Mouse (Mus musculus): ENCODE data around the gene Zswim4. TPM values are rescaled to one million over a fixed set of nuclear protein-coding genes. Genes with fewer than 3 reads are reported as not detected.

The Zswim4 gene
- polyA plus RNA-seq, 1 experiment: 30.0 TPM

DNA sequence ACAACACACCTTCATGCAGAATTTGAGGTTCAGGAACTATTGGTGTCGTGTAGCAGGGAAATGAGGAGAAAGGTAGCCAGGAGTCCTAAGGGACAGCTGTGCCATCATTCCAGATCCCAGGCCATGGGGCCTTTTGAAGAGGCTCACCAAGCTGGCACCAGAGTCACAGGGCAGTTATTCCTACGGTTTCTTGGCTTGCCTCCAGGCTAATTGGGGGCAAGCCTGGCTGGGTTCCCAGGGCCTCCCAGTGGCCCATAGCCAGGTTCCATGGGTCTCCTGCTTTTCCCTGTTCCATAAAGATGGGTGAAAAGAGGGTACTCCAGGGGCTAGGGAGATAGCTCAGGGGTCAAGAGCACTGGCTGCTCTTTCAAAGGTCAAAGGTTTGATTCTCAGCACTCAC, 5.0 kb upstream of the Zswim4 start:
- TF ChIP-seq CTCF (IDR thresholded peaks at IDR 0.05; ENCODE audit: extremely low read depth, insufficient read length, insufficient replicate concordance, low read depth, low read length) (no peak), POLR2A (IDR thresholded peaks at IDR 0.05; ENCODE audit: low read depth, low read length) (no peak)
- Histone ChIP-seq H3K4me3 (ENCODE audit: low read depth, low read length) (no peak overlapping the region), H3K27me3 (ENCODE audit: control insufficient read depth, insufficient read depth, low read length) (no peaks in the 10 kb centered on the region), H3K27ac (ENCODE audit: insufficient read depth, low read depth, low read length) (no peak overlapping the region), H3K36me3 (ENCODE audit: control insufficient read depth, insufficient read depth, low read length) (peaks cover 19% of the 10 kb centered on the region), H3K4me1 (ENCODE audit: control insufficient read depth, insufficient read depth, insufficient read length, low read length) (peaks cover 16% of the 10 kb centered on the region)
- 13% methylated on average over 2 of the region's 2 CpGs for WGBS

DNA sequence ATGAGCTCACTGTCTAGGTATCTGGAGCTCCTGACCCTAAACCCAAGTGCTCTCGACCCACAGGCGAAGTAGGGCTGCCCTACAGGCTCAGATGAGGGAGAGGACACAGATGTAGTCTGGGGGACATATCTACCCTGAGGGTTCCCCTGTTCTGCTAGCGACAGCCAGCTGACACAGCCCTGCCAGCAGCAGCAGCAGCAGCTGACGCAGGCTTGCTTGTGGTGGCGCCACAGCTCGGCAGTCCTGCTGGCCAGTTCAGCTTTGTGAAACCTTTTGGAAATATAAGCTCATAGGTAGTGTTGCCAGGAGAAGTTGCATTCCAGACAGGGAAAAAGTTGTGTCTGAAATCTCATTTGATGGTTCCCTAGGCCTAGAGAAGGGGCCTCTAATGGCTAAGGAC, 4.3 kb upstream of the Zswim4 start:
- Histone ChIP-seq H3K4me3 (ENCODE audit: low read depth, low read length) (no peak overlapping the region), H3K27me3 (ENCODE audit: control insufficient read depth, insufficient read depth, low read length) (no peaks in the 10 kb centered on the region), H3K36me3 (ENCODE audit: control insufficient read depth, insufficient read depth, low read length) (peaks cover 14% of the 10 kb centered on the region), H3K27ac (ENCODE audit: insufficient read depth, low read depth, low read length) (no peak overlapping the region), H3K4me1 (ENCODE audit: control insufficient read depth, insufficient read depth, insufficient read length, low read length) (peaks cover 16% of the 10 kb centered on the region)
- TF ChIP-seq CTCF (IDR thresholded peaks at IDR 0.05; ENCODE audit: extremely low read depth, insufficient read length, insufficient replicate concordance, low read depth, low read length) (no peak), POLR2A (IDR thresholded peaks at IDR 0.05; ENCODE audit: low read depth, low read length) (no peak)
- WGBS: 61% methylated on average over 6 of the region's 6 CpGs

DNA sequence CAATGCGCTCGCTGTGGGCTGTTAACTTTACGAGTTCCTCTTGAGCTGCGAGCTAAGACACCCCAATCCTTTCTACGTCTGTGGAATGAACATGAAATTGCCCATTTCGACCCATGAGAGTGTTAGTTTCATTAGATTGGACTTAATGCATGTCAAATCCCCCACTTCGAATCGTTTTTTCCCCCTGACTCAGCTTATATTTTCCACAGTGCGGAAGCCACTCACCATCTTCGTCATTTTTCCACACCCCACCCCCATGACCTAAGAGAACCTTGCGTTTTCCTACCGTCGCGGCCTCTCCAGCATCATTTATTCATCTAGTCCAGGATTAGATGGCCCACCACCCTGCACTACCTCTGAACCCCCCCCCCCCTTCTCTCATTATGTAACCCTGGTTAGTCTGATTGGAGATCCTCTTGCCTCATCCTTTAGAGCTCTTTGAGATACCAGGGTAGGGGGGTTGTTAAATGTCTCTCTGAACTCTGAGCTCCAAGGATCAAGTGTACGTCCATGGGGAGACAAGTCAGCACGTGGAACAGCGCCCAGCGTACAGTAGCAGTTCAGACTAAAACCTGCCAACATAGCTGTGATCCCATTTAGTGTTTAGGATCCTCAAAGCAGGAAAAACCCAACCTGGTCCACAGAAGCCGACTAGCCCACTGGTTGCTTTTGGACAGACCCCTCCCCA, 831 bp upstream of the Zswim4 start:
- WGBS: 12% methylated on average over 19 of the region's 19 CpGs
- H3K4me3 ChIP-seq (ENCODE audit: low read depth, low read length): peak overlapping the region; percentile 82
- H3K4me1 ChIP-seq (ENCODE audit: control insufficient read depth, insufficient read depth, insufficient read length, low read length): peaks cover 16% of the 10 kb centered on the region
- H3K27me3 ChIP-seq (ENCODE audit: control insufficient read depth, insufficient read depth, low read length): no peaks in the 10 kb centered on the region
- H3K36me3 ChIP-seq (ENCODE audit: control insufficient read depth, insufficient read depth, low read length): no peaks in the 10 kb centered on the region; the same call in 1 of the 2 replicates
- TF ChIP-seq CTCF (IDR thresholded peaks at IDR 0.05; ENCODE audit: extremely low read depth, insufficient read length, insufficient replicate concordance, low read depth, low read length) (no peak), POLR2A (IDR thresholded peaks at IDR 0.05; ENCODE audit: low read depth, low read length) (no peak)
- H3K27ac ChIP-seq (ENCODE audit: insufficient read depth, low read depth, low read length): peak overlapping the region; percentile 67

DNA sequence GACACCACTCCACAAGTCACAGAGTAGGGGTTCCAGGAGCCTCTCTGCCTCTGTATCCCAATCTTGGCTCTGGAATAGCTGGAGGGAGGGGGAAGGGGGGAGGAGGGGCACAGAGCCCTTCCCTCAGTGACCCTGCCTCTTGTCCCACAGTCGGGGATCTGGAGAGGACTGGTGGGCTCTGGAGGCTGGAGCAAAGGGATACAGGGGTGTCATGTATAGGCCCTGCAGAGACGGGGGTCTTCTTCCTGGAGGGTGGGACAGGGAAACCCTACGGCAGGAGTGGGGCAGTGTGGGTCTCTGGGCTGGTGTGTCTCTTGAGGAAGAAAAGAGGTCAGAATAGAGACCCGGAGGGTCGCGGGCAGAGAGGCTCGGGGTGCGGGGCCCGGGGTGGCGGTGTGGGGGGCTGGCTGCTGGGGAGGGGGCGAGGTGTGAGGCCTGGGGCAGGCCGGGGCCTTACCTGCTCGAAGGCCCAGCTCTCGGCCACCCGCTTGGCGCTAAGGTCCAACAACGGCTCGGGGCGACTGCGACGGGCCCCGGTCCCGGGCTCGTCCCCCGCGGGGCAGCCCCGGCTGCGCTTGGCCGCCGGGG, 351 bp downstream of the Zswim4 start:
- Histone ChIP-seq H3K4me3 (ENCODE audit: low read depth, low read length) (peak overlapping the region; percentile 77), H3K4me1 (ENCODE audit: control insufficient read depth, insufficient read depth, insufficient read length, low read length) (peaks cover 8% of the 10 kb centered on the region), H3K27me3 (ENCODE audit: control insufficient read depth, insufficient read depth, low read length) (no peaks in the 10 kb centered on the region), H3K36me3 (ENCODE audit: control insufficient read depth, insufficient read depth, low read length) (no peaks in the 10 kb centered on the region; the same call in 1 of the 2 replicates), H3K27ac (ENCODE audit: insufficient read depth, low read depth, low read length) (no peak overlapping the region)
- TF ChIP-seq CTCF (IDR thresholded peaks at IDR 0.05; ENCODE audit: extremely low read depth, insufficient read length, insufficient replicate concordance, low read depth, low read length): no peak
- no peak for TF ChIP-seq POLR2A (IDR thresholded peaks at IDR 0.05; ENCODE audit: low read depth, low read length)
- WGBS: 0% methylated on average over 30 of the region's 30 CpGs

DNA sequence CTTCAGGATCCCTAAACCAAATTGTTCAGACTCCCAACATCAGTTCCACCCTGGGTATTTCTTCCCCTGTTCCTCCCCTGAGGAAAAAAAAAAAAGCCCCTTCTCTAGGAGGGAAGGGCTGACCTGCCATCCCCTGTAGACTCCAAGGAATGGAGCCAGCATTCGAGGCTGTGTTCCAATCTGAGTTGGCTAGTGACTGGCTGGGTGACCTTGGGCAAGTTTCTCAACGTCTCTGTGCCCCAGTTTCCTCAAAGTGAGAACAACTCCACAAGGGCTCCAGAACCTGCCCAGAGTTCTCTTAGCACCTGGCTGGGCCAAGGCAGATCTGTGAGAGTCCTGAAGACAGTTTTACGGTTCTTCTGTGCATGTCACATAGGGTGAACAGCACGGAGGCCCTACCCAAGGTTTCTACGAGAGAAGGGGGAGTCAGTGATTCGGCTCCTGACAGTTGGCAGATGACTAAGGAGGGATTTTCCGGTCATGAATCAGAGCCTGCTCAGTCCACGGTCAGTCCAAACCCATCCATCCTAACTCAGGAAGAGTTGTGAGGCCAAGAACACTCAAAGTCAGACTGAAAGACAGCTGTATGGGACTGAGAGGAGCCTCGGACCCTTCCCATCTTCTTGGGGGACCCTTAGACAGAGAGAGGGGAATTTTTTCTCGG, 977 bp downstream of the Zswim4 start:
- H3K4me3 ChIP-seq (ENCODE audit: low read depth, low read length): peak overlapping the region; percentile 77
- H3K36me3 ChIP-seq (ENCODE audit: control insufficient read depth, insufficient read depth, low read length): no peaks in the 10 kb centered on the region; the same call in 1 of the 2 replicates
- WGBS: 4% methylated on average over 10 of the region's 10 CpGs
- H3K4me1 ChIP-seq (ENCODE audit: control insufficient read depth, insufficient read depth, insufficient read length, low read length): peaks cover 5% of the 10 kb centered on the region; the same call in 1 of the 2 replicates
- TF ChIP-seq POLR2A (IDR thresholded peaks at IDR 0.05; ENCODE audit: low read depth, low read length) (no peak), CTCF (IDR thresholded peaks at IDR 0.05; ENCODE audit: extremely low read depth, insufficient read length, insufficient replicate concordance, low read depth, low read length) (no peak)
- H3K27me3 ChIP-seq (ENCODE audit: control insufficient read depth, insufficient read depth, low read length): no peaks in the 10 kb centered on the region
- no peak overlapping the region for H3K27ac ChIP-seq (ENCODE audit: insufficient read depth, low read depth, low read length)

DNA sequence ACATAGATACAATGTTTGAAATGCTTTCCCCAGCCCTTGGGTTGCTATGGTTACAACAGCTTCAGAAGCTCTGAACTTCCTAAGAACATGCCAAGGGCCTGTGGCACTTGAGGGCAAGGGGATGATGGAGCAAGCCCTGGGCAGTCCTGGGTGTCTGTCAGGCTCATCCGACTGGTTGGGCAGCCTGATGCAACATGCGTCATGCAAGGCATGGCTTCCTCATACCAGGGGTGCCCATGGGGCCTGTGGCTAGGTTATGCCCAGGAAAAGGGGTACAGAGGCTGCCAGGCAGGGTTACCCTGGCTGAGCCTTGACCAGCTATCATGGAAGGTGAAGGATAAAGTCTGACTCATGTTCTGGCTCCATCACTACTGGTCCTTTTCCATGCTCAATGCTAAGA, 3.8 kb downstream of the Zswim4 start:
- Histone ChIP-seq H3K4me3 (ENCODE audit: low read depth, low read length) (no peak overlapping the region), H3K36me3 (ENCODE audit: control insufficient read depth, insufficient read depth, low read length) (peaks cover 17% of the 10 kb centered on the region), H3K27me3 (ENCODE audit: control insufficient read depth, insufficient read depth, low read length) (no peaks in the 10 kb centered on the region), H3K4me1 (ENCODE audit: control insufficient read depth, insufficient read depth, insufficient read length, low read length) (peaks cover 5% of the 10 kb centered on the region; the same call in 1 of the 2 replicates), H3K27ac (ENCODE audit: insufficient read depth, low read depth, low read length) (no peak overlapping the region)
- 82% methylated on average over 2 of the region's 2 CpGs for WGBS
- TF ChIP-seq POLR2A (IDR thresholded peaks at IDR 0.05; ENCODE audit: low read depth, low read length) (no peak), CTCF (IDR thresholded peaks at IDR 0.05; ENCODE audit: extremely low read depth, insufficient read length, insufficient replicate concordance, low read depth, low read length) (no peak)

DNA sequence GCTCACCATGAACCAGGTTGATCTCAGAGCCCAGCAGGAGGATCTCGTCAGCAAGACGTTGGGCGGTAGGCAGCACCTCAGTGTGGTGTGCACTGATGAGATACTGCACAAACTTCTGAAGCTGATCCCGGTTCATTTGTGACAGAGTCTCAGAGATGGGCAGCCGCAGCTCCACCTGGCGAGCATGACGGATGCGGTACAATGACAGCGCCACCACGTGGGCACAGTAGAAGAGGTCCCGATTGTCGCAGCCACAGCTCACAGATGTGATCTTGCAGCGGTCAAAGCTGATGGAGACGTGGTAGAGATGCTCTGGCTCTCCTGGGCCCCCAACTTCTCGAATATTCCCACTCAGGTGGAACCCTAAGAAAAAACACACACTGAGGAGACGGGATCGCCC, 6.1 kb downstream of the Zswim4 start:
- Histone ChIP-seq H3K4me1 (ENCODE audit: control insufficient read depth, insufficient read depth, insufficient read length, low read length) (0 out of 2 replicates have a peak, but pooled peaks cover 2% of the 10 kb centered on the region), H3K27me3 (ENCODE audit: control insufficient read depth, insufficient read depth, low read length) (no peaks in the 10 kb centered on the region), H3K4me3 (ENCODE audit: low read depth, low read length) (no peak overlapping the region), H3K36me3 (ENCODE audit: control insufficient read depth, insufficient read depth, low read length) (peaks cover 30% of the 10 kb centered on the region), H3K27ac (ENCODE audit: insufficient read depth, low read depth, low read length) (no peak overlapping the region)
- 86% methylated on average over 17 of the region's 17 CpGs for WGBS
- TF ChIP-seq POLR2A (IDR thresholded peaks at IDR 0.05; ENCODE audit: low read depth, low read length): no peak
- no peak for TF ChIP-seq CTCF (IDR thresholded peaks at IDR 0.05; ENCODE audit: extremely low read depth, insufficient read length, insufficient replicate concordance, low read depth, low read length)
